Mouse (Mus musculus): ENCODE results near the gene Fgf8.

Gene Fgf8

GRCm38 (mm10) chr19:45730042-45730441 lies 12.7 kb downstream of the Fgf8 start:
- in situ Hi-C loops (cut with MboI), result no loop called here

GRCm38 (mm10) chr19:45727231-45727630 lies 15.5 kb downstream of the Fgf8 start:
- in situ Hi-C loops (cut with MboI), result no loop called here

GRCm38 (mm10) chr19:45725677-45726277 lies 16.9 kb downstream of the Fgf8 start:
- in situ Hi-C loops (cut with MboI), result no loop called here

- in situ Hi-C loops (cut with MboI), result no loop called here
These were observed 20.5 kb downstream of the Fgf8 start for GRCm38 (mm10) chr19:45722188-45722587.

GRCm38 (mm10) chr19:45718286-45718685 lies 24.4 kb downstream of the Fgf8 start:
- in situ Hi-C loops (cut with MboI), result no loop called here

DNA sequence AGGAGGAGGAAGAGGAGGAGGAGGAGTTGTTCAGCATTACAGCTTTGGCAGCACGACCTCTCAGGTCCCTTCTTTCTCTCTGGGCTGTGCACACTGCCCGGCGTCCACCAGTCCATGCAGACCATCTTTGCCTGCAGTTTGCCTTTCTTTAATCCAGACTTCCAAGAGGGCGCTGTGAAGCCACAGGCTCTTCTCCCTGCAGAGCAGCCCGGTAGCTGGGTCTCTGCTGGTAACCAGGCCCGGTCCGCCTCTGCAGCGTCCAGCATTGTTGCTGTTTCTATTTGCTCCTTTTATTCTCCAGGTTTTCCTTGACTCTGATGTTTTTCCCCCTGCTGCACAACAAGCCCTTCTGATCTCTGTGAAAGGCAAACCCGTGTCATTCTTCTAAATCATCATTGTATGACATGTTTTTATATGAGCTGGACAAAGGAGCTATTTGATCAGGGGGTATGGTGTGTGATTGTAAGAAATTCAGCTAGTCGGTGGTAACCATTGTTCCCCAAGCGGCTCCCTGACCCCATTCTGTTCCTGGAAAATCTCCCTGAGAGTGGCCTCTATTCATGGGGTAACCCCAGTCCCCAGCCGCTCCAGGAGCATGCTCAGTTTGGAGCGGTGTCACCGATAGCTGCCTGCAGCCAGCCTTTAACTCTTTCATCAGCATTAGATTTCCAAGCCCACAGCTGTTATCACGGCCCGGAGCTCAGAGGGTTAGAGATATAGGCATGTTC lies 25.1 kb downstream of the Fgf8 start:
- in situ Hi-C loops (cut with MboI), result no loop called here

DNA sequence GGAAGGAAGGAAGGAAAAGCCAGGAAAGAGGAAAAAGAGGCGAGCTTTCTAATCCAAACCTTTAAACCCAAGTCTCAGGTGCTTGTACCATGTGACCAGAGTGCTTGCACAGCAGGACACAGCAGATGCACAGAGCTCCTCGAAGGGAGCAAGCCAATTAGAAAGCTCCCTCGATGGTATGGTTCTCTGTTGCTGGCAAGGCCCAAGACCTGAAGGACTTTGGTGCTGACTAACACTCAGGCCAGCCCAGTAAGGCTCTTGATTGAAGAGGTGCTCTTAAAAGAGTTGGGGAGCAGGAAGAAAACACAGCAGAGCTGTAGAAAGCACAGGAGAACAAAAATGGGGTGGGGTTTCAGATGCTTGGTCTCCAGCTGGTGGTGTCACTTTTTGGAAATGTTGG lies 34.0 kb downstream of the Fgf8 start:
- in situ Hi-C loops (cut with MboI), result no loop called here

DNA sequence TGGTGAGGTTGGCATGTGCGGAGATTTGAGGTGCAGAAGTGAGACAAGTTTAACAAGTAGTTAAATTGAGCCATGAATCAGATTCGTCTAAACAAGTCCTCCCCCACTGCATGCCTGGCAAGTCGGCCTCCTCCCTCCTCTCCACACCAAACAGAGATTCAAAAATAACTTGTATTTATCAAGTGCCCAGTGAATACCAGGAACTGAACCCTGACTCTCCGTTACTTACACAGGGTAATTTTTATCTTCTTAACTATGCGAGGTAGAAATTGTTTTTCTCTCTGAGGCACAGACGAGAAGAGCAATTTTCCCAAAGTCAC lies 46.5 kb downstream of the Fgf8 start:
- in situ Hi-C loops (cut with MboI), result no loop called here

GRCm38 (mm10) chr19:45695496-45696280 lies 47.0 kb downstream of the Fgf8 start:
- in situ Hi-C loops (cut with MboI), result no loop called here

DNA sequence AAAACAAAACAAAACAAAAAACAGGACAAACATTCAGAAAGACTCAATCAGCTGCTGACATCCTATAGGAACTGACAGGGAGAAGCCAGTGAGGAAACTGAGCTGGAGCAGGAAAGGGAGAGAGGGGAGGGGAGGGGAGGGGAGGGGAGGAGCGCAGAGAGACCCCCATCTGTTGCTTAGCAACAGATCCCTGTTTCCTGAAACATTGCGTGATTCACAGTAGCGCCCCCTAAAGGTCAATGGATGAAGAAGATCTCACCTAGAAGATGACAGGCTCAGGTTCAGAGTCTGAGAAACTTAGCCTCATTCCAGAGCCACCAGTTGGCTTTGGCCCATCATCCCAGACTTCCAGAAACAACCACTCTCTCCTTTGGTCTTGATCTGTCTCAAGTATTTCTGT lies 48.7 kb downstream of the Fgf8 start:
- in situ Hi-C loops (cut with MboI), result no loop called here

DNA sequence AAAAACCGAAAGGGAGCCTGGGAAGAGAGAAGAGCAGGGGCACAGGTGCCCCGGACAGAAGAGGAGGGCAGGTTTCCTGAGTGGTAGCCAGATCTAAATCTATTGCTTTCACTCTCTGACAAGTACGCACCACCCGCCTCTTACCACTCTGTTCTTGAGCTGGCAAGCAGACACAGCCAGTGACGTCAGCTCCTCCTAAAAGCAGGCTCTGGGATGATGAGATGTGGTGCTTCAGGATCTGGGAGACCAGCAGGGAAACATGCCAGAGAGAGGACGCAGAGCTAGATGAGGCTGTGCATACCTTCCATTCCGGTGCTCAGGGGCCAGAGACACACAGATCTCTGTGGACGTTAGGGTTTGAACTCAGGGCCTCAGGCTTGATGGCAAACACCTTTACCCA lies 50.5 kb downstream of the Fgf8 start:
- in situ Hi-C loops (cut with MboI), result no loop called here

GRCm38 (mm10) chr19:45691001-45691535 lies 51.6 kb downstream of the Fgf8 start:
- in situ Hi-C loops (cut with MboI), result no loop called here

DNA sequence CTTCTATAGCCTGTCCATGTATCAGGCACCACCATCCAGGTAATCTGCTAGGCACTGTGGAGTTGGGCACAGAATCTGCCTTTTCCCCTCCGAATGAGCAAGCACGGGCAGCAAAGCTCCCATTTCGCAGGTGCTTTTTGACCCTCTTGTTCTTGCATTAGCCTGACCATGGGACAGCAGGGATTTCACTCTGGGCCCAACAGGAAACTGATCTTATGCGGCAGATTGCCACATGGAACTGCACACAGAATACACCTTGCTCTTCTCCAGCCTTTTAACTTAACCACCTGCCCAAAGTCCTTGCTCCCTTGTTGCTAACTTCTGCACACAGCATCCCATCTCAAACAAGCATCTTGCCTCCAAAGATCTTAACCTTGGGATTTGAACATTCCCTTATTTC lies 55.7 kb downstream of the Fgf8 start:
- in situ Hi-C loops (cut with MboI), result no loop called here

Measured in mature B cell (primary cell).